Mouse (Mus musculus): ENCODE measurements at regions not wholly inside any gene's neighbourhood (a gene's known extent, or its start where the extent isn't known, plus 50 kb on each side); places are given as distances from the start of the nearest gene placed in this dataset.

DNA sequence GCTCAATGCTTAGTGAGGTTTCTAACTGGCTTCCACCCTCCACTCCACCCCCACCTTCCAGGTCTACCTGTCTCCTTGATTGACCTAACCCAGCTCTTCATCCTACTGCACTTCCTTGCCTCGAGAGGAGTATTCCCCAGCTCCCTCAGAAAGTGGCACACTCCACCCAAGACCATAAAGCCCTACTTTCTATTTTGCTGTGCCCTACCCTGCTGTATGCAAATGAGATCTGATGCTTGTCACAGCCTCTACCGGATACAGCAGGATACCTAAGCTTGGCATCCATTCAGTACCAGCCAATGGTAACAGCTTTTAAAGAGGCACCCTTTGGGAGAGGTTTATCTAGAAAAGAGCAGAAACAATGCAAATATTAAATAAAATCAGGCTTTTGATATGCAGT, 92.1 kb upstream of the Rreb1 start:
- TF ChIP-seq CTCF (IDR thresholded peaks at IDR 0.05; ENCODE audit: low read depth) (no peak), EP300 (optimal IDR thresholded peaks at IDR 0.05) (no peak)

Measured in stomach, postnatal 0 days (tissue).